Mouse (Mus musculus): ENCODE data around the gene Itpk1.

DNA sequence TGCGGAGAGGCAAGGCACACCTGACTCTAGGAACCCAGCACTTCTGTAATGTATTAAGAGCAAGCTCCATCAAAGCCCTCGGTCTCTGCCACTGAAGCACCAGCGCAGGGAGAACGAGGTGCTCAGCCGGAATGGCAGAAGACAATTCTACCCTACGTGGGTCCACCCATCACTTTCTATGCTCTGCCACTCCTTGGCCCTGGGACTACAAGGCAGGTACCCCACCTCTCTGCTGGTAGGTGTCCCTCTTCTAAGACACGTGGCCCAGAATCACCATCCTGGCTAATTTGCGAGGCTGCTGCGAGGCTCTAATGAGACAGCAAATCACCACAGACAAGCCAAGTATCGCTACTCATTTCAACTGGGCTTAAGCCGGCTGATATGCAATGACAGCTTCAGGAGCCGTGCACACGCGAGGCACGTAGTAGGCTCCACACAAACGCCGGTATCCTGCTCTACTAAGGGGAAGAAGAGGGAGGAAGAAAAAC lies 765 bp downstream of the Itpk1 start:
- TF ChIP-seq POLR2A (IDR thresholded peaks at IDR 0.05; ENCODE audit: low read depth, low read length) (no peak; the same call in 1 of the 2 replicates), CTCF (IDR thresholded peaks at IDR 0.05; ENCODE audit: extremely low read depth, insufficient read length, insufficient replicate concordance, low read depth, low read length) (no peak)

All from small intestine, adult 2 months (tissue).